Mouse (Mus musculus): Measurements from ENCODE around the gene 1520401A03Rik. TPM values are rescaled to one million over a fixed set of nuclear protein-coding genes. Genes with fewer than 3 reads are reported as not detected.
A peak's percentile ranks its signal among the peaks of the same experiment; 100 is the strongest.
"Not testable (repeated sequence)": the region's sequence is repeated elsewhere in the genome, so short reads cannot be mapped to it uniquely, and the experiment has no call there.

The 1520401A03Rik gene
- total RNA-seq (2021): under 1 TPM; 0.23 to 0.32 TPM
- long read RNA-seq, experiment 1: 0 reads
- long read RNA-seq, experiment 2: 0 reads

GRCm38 (mm10) chr17:23722376-23723125 lies at the start of gene 1520401A03Rik:
Gene 1520401A03Rik, minus strand, starts transcription at chr17:23722783.
- no peak for TF ChIP-seq CTCF (IDR thresholded peaks at IDR 0.05)
- intact Hi-C loops (cut with DNase I): no loop called here
- Histone ChIP-seq H3K27ac (no peak within 1 kb of the TSS), H3K4me3 (no peak within 1 kb of the TSS)
- no peak for DNase-seq (ENCODE audit: extremely low spot score in 1 of 2, low spot score in 2 of 2)

- H3K27ac ChIP-seq; DNase-seq (ENCODE audit: extremely low spot score in 1 of 2, low spot score in 2 of 2): not testable (repeated sequence)
- TF ChIP-seq CTCF (IDR thresholded peaks at IDR 0.05): peak; percentile 2; the same call in 1 of the 2 replicates
- H3K4me3 ChIP-seq: peak overlapping the region; percentile 91
- intact Hi-C loops (cut with DNase I): loop anchor here (5.0 kb wide), 2 partner anchors 70 to 190 kb away; partner anchors contain the start of genes Prss32 and Prss41
Observed at GRCm38 (mm10) chr17:23772219-23772556, 49.6 kb upstream of the 1520401A03Rik start.

- intact Hi-C loops (cut with DNase I): loop anchor here (1.0 to 5.0 kb wide), 4 partner anchors 32 to 191 kb away; partner anchors contain the start of genes Elob, Prss32 and Prss41
- no peak; the same call in 1 of the 2 replicates for TF ChIP-seq CTCF (IDR thresholded peaks at IDR 0.05)
- H3K4me3 ChIP-seq: peak within 1 kb of the TSS; percentile 91
- DNase-seq (ENCODE audit: extremely low spot score in 1 of 2, low spot score in 2 of 2): peak; percentile 98 to 99
- peak within 1 kb of the TSS; percentile 99 for H3K27ac ChIP-seq
Observed at GRCm38 (mm10) chr17:23771284-23772218, 49.0 kb upstream of the 1520401A03Rik start, which contains the start of gene Flywch1. Gene Flywch1, minus strand, starts transcription at chr17:23771602.

GRCm38 (mm10) chr17:23770896-23771283 lies 48.3 kb upstream of the 1520401A03Rik start:
- no peak for TF ChIP-seq CTCF (IDR thresholded peaks at IDR 0.05)
- DNase-seq (ENCODE audit: extremely low spot score in 1 of 2, low spot score in 2 of 2): no peak
- Histone ChIP-seq H3K27ac (peak overlapping the region; percentile 99), H3K4me3 (peak overlapping the region; percentile 91)
- intact Hi-C loops (cut with DNase I): loop anchor here (1.0 to 5.0 kb wide), 4 partner anchors 32 to 191 kb away; partner anchors contain the start of genes Elob, Prss32 and Prss41

GRCm38 (mm10) chr17:23770493-23770892 lies 47.9 kb upstream of the 1520401A03Rik start:
- DNase-seq (ENCODE audit: extremely low spot score in 1 of 2, low spot score in 2 of 2): no peak
- H3K4me3 ChIP-seq: peak overlapping the region; percentile 91
- no peak for TF ChIP-seq CTCF (IDR thresholded peaks at IDR 0.05)
- peak overlapping the region; percentile 99 for H3K27ac ChIP-seq
- intact Hi-C loops (cut with DNase I): loop anchor here (2.0 to 5.0 kb wide), 3 partner anchors 58 to 192 kb away; partner anchors contain the start of genes Elob, Prss32 and Prss41

- Histone ChIP-seq H3K4me3 (no peak overlapping the region), H3K27ac (no peak overlapping the region)
- no peak for TF ChIP-seq CTCF (IDR thresholded peaks at IDR 0.05)
- intact Hi-C loops (cut with DNase I): no loop called here
- DNase-seq (ENCODE audit: extremely low spot score in 1 of 2, low spot score in 2 of 2): no peak
Observed at GRCm38 (mm10) chr17:23762976-23763375, 40.4 kb upstream of the 1520401A03Rik start.

GRCm38 (mm10) chr17:23761155-23761554 lies 38.6 kb upstream of the 1520401A03Rik start:
- Histone ChIP-seq H3K4me3 (no peak overlapping the region), H3K27ac (no peak overlapping the region)
- intact Hi-C loops (cut with DNase I): no loop called here
- no peak for DNase-seq (ENCODE audit: extremely low spot score in 1 of 2, low spot score in 2 of 2)
- no peak for TF ChIP-seq CTCF (IDR thresholded peaks at IDR 0.05)

GRCm38 (mm10) chr17:23760231-23760630 lies 37.6 kb upstream of the 1520401A03Rik start:
- intact Hi-C loops (cut with DNase I): no loop called here
- Histone ChIP-seq H3K27ac (no peak overlapping the region), H3K4me3 (no peak overlapping the region)
- DNase-seq (ENCODE audit: extremely low spot score in 1 of 2, low spot score in 2 of 2): no peak
- no peak; the same call in 1 of the 2 replicates for TF ChIP-seq CTCF (IDR thresholded peaks at IDR 0.05)

- DNase-seq (ENCODE audit: extremely low spot score in 1 of 2, low spot score in 2 of 2): no peak
- no peak overlapping the region for H3K4me3 ChIP-seq
- no peak for TF ChIP-seq CTCF (IDR thresholded peaks at IDR 0.05)
- intact Hi-C loops (cut with DNase I): no loop called here
- H3K27ac ChIP-seq: no peak overlapping the region
Observed at GRCm38 (mm10) chr17:23758801-23759200, 36.2 kb upstream of the 1520401A03Rik start.

- Histone ChIP-seq H3K27ac (no peak overlapping the region), H3K4me3 (no peak overlapping the region)
- no peak for TF ChIP-seq CTCF (IDR thresholded peaks at IDR 0.05)
- no peak for DNase-seq (ENCODE audit: extremely low spot score in 1 of 2, low spot score in 2 of 2)
- intact Hi-C loops (cut with DNase I): no loop called here
Observed at GRCm38 (mm10) chr17:23757581-23757980, 35.0 kb upstream of the 1520401A03Rik start.

GRCm38 (mm10) chr17:23755689-23756088 lies 33.1 kb upstream of the 1520401A03Rik start:
- no peak for DNase-seq (ENCODE audit: extremely low spot score in 1 of 2, low spot score in 2 of 2)
- H3K4me3 ChIP-seq: no peak overlapping the region
- no peak overlapping the region for H3K27ac ChIP-seq
- intact Hi-C loops (cut with DNase I): no loop called here
- no peak for TF ChIP-seq CTCF (IDR thresholded peaks at IDR 0.05)

Data from left cerebral cortex, adult 2 months (tissue).